Mouse (Mus musculus) left cerebral cortex, postnatal 4 days (tissue): ENCODE data around the gene Edrf1. TPM values are rescaled to one million over a fixed set of nuclear protein-coding genes. Genes with fewer than 3 reads are reported as not detected.
A peak's percentile ranks its signal among the peaks of the same experiment; 100 is the strongest.
"Not testable (repeated sequence)": the region's sequence is repeated elsewhere in the genome, so short reads cannot be mapped to it uniquely, and the experiment has no call there.

Experiments
- DNase-seq: peaks from one replicate; pipeline ENCODE4 v3.0.0-alpha.2; 2022
- intact Hi-C: fragments of 180-260 bp; cut with DNase I; formaldehyde crosslinking; loops from one replicate; pipeline ENCODE4 v1.15.1; 2025
- total RNA-seq, 2 experiments: library from RNA; stranded (reverse); gene quantifications; 2 replicates each; pipeline ENCODE4 v1.2.3; 2021

The Edrf1 gene
- total RNA-seq, 2 experiments from 2014 or later = 24.3 to 24.5 TPM

DNA sequence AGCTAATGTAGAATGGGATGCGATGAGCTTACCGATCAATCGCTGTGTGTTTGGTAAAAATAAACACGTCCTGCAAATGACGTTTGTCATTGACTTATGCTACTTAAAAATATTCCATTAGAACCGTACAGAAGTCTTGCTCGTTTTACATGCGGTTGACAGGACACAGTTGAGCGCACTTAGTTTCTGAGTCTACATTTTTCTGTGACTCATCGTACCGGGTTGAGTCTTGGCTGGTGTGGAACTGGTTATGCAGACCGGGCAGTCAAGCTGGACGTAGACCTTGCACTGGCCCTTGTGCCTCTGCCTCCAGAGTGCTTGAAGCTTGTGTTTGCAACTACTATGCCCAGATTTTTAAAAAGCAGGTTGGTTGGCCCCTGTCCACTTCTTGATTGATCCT, 963 bp downstream of the Edrf1 start:
- intact Hi-C loops = loop anchor here (10.0 kb wide), 1 partner anchor 524 kb away; no protein-coding TSS in a partner anchor
- DNase-seq = no peak

GRCm38 (mm10) chr7:133638821-133639220, 1.5 kb downstream of the Edrf1 start:
- intact Hi-C loops = loop anchor here (10.0 kb wide), 1 partner anchor 524 kb away; no protein-coding TSS in a partner anchor
- DNase-seq = no peak

DNA sequence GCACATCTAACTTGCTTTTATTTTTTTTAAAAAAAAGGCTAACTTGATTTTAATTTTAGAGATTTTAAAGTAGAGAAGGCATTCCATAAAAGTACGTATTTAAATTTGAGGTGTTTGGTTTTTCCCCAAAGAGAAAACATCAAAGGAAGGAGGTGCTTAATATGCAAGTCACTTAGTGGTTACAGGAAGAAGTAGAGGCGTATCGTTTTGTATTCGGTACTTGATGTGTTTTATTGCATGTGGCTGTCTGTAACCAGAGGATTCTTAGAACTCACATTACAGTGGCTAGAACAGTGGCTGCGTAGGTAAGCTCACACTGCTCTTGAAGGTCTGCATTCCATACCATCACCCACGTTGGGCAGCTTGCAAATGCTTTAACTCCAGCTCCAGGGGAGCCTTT, 8.4 kb downstream of the Edrf1 start:
- no peak for DNase-seq
- intact Hi-C loops = loop anchor here (10.0 kb wide), 1 partner anchor 771 kb away; no protein-coding TSS in a partner anchor

DNA sequence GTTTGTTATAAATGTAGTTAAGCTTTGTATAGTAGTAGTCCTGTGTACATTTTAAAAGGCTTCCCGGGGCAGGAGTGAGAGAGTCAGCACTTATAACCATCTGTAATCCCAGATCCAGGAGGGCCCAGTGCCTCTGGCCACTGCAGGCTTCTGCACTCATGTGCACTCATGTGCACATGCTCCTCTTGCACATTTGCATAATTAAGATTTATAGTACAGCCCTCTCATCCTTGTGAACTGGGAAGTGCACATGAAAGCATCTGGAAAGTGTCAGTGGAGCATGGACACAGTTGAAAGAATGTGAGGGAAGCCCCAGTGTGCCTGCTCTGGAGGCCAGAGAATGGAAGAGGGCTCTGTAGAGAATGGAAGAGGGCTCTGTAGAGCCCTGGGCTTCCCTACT, 25.1 kb downstream of the Edrf1 start:
- intact Hi-C loops = no loop called here
- no peak for DNase-seq

GRCm38 (mm10) chr7:133669071-133669470, 31.7 kb downstream of the Edrf1 start:
- no peak for DNase-seq
- intact Hi-C loops = loop anchor here (5.0 kb wide), 1 partner anchor 1818 kb away; no protein-coding TSS in a partner anchor

DNA sequence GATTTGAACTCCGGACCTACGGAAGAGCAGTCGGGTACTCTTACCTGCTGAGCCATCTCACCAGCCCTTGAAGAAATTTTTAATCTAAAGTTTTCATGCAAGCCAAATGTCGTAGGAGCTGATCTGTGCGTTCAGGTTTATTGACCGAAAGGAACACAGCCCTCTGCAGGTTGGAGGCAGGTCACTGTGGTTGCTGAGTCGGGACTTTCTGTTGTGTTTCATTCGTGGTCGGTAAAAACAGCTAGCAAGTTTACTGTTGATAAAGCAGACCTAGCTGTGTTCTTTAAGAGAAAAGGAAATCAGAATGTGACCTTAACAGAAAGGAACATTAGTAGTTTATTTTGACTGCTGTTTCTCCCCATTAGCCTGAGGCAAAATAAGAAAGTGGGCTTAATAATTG, 32.6 kb downstream of the Edrf1 start:
- DNase-seq = no peak
- intact Hi-C loops = loop anchor here (5.0 kb wide), 1 partner anchor 1817 kb away; no protein-coding TSS in a partner anchor

GRCm38 (mm10) chr7:133670846-133671245, 33.5 kb downstream of the Edrf1 start:
- intact Hi-C loops = no loop called here
- DNase-seq = no peak

DNA sequence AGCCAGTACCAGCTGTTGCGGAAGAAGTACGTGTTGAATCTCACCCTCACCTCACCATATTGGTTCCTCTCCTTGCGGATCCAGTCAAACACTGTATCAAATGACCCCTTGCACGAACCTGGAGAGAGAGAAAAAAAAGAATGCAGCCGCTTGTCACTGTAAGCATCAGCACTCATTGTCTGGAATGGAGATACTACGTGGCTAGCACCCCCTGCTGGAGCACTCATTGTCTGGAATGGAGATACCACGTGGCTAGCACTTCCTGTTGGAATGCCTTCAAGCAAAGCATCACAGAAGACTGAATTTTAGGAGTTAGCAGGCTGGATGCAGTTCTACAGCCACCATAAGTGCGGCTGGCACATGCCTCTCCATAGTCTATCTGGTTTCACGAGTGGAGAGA, 38.7 kb downstream of the Edrf1 start:
- DNase-seq = no peak
- intact Hi-C loops = no loop called here

DNA sequence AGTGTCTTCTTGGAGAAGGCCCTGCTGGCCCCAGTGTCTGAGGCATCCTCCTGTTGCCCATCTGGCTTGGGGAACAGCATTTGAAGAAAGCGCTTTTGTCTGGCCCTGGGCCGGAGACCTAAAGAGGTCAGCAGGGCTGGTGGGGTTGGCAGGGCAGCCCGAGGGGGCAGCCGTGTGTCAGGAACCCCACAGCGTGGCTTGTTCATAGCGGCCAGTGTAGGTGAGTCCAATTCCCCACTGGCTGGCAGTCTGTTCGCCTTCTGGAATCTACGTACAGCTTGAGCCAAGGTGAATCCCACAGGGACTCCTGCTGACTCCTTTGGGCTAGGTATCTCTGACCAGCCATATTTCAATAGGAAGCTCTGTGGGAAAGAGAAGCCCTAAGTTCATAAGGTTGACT, 41.4 kb downstream of the Edrf1 start:
- intact Hi-C loops = no loop called here
- DNase-seq = no peak

GRCm38 (mm10) chr7:133679439-133679838, 42.1 kb downstream of the Edrf1 start:
- intact Hi-C loops = no loop called here
- peak; percentile 59 for DNase-seq

DNA sequence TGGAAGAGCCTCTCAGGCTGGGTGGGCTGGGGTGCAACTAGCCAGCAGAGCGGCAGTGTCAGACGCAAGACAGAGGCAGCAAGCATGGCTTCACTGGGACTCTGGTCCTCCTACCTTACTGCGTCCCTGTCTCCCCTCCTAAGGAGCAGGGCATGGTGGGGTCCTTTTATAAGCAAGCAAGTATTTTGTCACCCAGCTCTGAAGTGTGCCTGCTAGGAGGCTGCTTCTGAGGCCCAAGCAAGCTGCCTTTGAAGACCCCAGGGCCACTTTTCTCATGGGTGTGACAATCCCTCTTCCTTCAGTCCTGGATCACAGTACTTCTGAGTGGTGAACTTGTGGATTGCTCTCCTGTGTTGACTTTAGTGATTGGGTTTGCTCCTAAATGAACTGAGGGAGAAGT, 42.6 kb downstream of the Edrf1 start, which contains the start of gene Mmp21:
TSS of gene Mmp21 (minus strand) at position 101 of the 400 bp plus-strand sequence.
- DNase-seq = no peak
- intact Hi-C loops = no loop called here

DNA sequence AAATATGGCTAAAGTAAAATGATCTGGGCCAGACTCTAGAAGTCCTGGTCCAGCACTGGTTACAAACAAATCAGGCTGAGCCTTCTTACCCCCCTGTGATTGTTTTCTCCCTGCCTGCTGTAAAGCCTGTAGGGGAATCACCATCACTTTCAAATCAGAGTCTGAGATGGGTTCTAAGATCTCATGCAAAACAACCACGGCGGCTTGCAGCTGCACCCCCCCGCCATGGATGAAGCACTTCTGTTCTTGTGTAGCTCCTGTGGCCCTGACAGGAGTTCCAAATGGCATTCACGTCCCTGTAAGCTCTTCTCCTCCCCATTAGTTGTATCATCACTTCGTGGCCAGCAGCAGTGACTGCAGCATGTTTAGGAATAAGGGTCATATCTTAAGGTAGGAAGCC, 46.3 kb downstream of the Edrf1 start:
- DNase-seq = no peak
- intact Hi-C loops = no loop called here

- no peak for DNase-seq
- intact Hi-C loops = no loop called here
Observed at GRCm38 (mm10) chr7:133684110-133684509, 46.8 kb downstream of the Edrf1 start.

DNA sequence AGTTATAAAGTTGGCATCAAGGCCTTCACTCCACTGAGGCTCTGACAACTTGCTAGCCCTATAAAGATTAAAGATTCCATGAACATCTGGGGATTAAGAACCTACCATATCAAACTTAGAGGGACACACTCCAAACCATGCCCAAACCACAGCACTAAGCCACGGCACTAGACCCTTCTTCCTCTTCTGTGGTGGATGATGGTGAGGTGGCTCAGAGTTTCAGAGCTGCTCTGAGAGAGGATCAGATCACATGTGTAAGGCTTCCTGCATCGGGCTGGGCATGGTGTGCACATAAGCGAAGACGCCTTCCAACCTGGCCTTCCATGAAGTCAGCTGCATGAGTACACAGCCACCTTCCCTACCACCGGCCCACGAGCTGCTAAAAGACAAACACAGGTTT, 47.4 kb downstream of the Edrf1 start:
- intact Hi-C loops = no loop called here
- DNase-seq = no peak

GRCm38 (mm10) chr7:133685644-133686043, 48.3 kb downstream of the Edrf1 start:
- DNase-seq, intact Hi-C loops: not testable (repeated sequence)

DNA sequence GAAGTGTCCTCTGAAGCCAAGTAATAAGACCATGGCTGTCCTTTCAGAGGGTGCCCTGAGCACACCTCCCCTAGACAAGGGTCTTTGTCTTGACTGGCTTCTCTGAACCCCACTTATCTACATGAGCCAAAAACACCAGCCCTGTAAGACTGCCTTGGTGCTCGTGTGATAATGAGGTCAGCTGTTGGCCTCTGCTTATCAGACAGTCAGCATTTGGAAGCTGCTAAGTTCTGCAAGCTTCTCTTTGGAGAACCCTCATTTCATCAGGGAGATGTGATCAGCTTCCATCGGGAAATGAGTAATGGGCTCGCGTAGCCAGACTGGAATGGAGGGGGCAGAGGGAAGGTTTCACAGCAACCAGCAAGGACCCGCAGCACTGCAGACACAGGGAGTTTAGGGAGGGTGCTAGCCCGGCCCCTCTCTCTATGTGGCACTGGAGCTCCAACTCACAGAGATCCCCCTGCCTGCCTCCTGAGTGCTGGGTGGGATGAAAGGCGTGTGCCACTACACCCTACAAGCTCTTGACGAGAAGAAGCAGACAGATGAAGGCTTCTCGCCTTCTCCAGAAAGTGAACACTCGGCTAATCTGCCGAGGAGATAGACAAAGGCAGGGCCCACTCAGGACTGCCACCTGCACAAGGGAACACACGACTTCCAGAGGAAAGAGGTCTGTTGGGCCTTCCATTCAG, 60.8 kb downstream of the Edrf1 start:
- intact Hi-C loops = no loop called here
- DNase-seq = no peak

DNA sequence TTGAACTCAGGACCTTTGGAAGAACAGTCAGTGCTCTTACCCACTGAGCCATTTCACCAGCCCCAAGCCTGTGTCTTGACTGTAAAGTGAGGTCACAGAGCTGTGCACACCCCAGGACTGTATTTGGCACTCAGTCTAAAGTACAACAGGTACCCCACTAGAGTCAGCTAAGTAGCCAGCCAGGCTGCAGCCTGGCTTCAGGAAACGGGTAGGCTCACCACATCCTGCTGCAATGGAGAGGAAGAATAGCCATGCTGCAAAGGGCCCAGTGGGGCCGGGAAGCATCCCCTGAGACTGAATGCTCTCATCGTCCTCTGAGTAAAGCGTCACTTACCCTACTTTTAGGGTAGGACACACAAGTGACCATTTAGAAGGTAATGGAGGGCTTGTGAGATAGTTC, 62.5 kb downstream of the Edrf1 start:
- intact Hi-C loops = no loop called here
- no peak for DNase-seq

DNA sequence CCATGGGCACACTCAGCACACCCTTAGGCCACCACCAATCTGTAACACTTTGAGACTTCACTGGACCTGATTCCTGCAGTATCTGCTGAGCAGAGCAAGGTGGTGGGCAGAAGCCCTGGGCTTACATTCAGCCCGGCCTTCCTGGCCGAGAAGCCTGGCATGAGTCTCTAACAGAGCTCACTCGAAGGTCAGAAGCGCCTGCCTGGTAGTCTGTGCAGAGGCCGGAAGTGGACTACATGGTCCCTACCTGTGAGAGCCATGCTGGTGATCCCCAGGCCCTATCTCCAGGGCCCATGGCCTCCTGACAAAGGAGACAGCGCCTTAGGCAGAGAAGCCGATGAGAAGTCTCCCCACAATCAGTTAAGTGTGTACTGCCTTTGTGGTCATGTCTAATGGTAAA, 64.0 kb downstream of the Edrf1 start:
- DNase-seq = no peak
- intact Hi-C loops = no loop called here

GRCm38 (mm10) chr7:133702333-133702732, 65.0 kb downstream of the Edrf1 start:
- DNase-seq = no peak
- intact Hi-C loops = no loop called here

DNA sequence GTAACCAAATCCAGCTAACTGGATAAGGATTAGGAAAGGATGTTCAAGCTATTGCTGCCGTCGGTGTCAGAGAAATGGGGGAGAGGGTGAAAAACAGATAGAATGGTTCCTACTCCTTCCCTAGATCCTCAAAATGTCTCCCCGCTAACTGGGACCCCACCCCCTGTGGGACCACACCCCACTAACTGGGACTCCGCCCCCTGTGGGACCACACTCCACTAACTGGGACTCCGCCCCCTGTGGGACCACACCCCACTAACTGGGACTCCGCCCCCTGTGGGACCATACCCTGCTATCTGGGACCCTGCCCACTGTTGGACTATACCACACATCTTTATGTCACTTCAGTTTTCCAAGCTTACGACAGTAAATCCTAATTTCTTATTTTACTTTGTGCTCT, 66.6 kb downstream of the Edrf1 start:
- DNase-seq = no peak
- intact Hi-C loops = no loop called here

- intact Hi-C loops = no loop called here
- no peak for DNase-seq
Observed at GRCm38 (mm10) chr7:133707301-133707700, 70.0 kb downstream of the Edrf1 start.

- intact Hi-C loops = no loop called here
Observed at GRCm38 (mm10) chr7:133715387-133715786, 78.0 kb downstream of the Edrf1 start.

GRCm38 (mm10) chr7:133718580-133718979, 81.2 kb downstream of the Edrf1 start:
- intact Hi-C loops = no loop called here
- no peak for DNase-seq

More at GRCm38 (mm10) chr7:133715387-133715786, 78.0 kb downstream of the Edrf1 start:
- DNase-seq = no peak
